ENCODE assay signal across 16 mouse cellular contexts in the genomic region with DNA sequence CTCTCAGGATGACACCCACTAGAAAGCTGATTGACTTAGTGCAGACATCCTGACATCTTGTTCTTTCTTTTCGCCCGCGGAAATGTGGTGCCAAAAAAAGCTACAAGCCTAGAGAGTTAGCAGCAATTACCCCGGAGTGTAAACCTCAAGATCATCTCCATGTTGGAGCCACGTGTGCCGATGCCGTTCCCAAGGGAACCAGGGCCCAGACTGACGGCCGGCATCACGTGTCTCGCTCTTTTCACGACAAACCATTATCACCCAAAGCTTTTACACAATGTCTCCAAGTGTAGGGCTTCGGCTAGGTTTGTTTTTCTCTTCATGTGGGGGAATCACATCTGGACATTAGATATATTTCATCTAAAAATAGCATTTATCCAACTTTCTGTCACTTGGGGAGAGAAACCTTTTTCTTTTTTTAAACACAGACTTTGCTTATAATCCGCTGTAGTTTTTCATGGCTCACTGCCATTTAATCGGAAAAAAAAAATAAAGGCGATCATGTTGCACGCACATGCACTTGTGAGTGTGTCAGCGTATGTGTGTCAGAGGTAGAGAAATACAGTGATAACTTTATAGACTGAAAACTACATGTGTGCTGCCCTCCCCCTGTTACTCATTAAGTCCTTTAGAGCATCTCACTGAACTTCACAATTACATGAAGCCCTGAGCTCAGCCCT. TPM values are rescaled to one million over a fixed set of nuclear protein-coding genes. Genes with fewer than 3 reads are reported as not detected.
A peak's percentile ranks its signal among the peaks of the same experiment; 100 is the strongest.
DNase-seq lines count a peak whose midpoint lies in the region; ATAC-seq and TF ChIP-seq lines count a peak whose summit lies in the region.
"Had no signal": no experiment of that assay in that cellular context is flagged by ENCODE, and none has a peak within 500 bp of the region (broad histone marks: within the 10 kb centered on the region; RNA-seq: fewer than 3 reads in every experiment).

No protein-coding gene starts in this region.

- TF ChIP-seq CTCF in midbrain, postnatal 0 days (IDR thresholded peaks at IDR 0.05) = no peak

- ATAC-seq in hindbrain, embryonic 15.5 days (ENCODE audit: low FRiP score, low read depth) = no peak
- no peak for ATAC-seq in midbrain, embryonic 16.5 days
- ATAC-seq in midbrain, postnatal 0 days (ENCODE audit: low FRiP score) = no peak
- no peak for ATAC-seq in heart, embryonic 14.5 days (ENCODE audit: insufficient number of reproducible peaks, insufficient read depth, low FRiP score, low read depth)
- no peak for ATAC-seq in stomach, embryonic 16.5 days (ENCODE audit: insufficient read depth, low FRiP score)

- H3K9me3 ChIP-seq in hindbrain, embryonic 15.5 days = no peaks in the 10 kb centered on the region
- H3K9me3 ChIP-seq in hindbrain, embryonic 10.5 days = no peaks in the 10 kb centered on the region
- H3K9me3 ChIP-seq in midbrain, embryonic 16.5 days (replicated peaks; ENCODE audit: control insufficient read depth, low read length, poor library complexity, severe bottlenecking) = no peaks in the 10 kb centered on the region
- no peaks in the 10 kb centered on the region for H3K9me3 ChIP-seq in midbrain, postnatal 0 days (ENCODE audit: low read length)
- no peaks in the 10 kb centered on the region for H3K9me3 ChIP-seq in heart, embryonic 14.5 days (ENCODE audit: control insufficient read depth, low read length)
- no peaks in the 10 kb centered on the region for H3K9me3 ChIP-seq in stomach, embryonic 16.5 days (replicated peaks; ENCODE audit: control insufficient read depth, low read length)
- H3K9me3 ChIP-seq: G1E; neural tube, embryonic 15.5 days had no signal

- H3K4me2 ChIP-seq in hindbrain, embryonic 15.5 days = 0 out of 2 replicates have a peak overlapping the region, but pooled peaks have one; percentile 11
- peak overlapping the region; percentile 16; the same call in 1 of the 2 replicates for H3K4me2 ChIP-seq in midbrain, embryonic 16.5 days (ENCODE audit: low read length)
- no peak overlapping the region for H3K4me2 ChIP-seq in midbrain, postnatal 0 days (ENCODE audit: low read depth, low read length, poor library complexity, severe bottlenecking)
- H3K4me2 ChIP-seq in heart, embryonic 14.5 days (ENCODE audit: low read length) = peak overlapping the region; percentile 48
- H3K4me2 ChIP-seq in stomach, embryonic 16.5 days (ENCODE audit: low read depth, low read length) = peak overlapping the region; percentile 34
- H3K4me2 ChIP-seq: neural tube, embryonic 15.5 days had no signal

- no peak overlapping the region for H3K9ac ChIP-seq in hindbrain, embryonic 15.5 days
- H3K9ac ChIP-seq in midbrain, embryonic 16.5 days (ENCODE audit: low read depth, low read length) = no peak overlapping the region
- no peak overlapping the region for H3K9ac ChIP-seq in midbrain, postnatal 0 days (replicated peaks; ENCODE audit: low read length, poor library complexity, severe bottlenecking)
- H3K9ac ChIP-seq in heart, embryonic 14.5 days (ENCODE audit: low read length) = 0 out of 2 replicates have a peak overlapping the region, but pooled peaks have one; percentile 17
- no peak overlapping the region for H3K9ac ChIP-seq in stomach, embryonic 16.5 days (ENCODE audit: low read length)
- H3K9ac ChIP-seq: neural tube, embryonic 15.5 days had no signal

- H3K27me3 ChIP-seq in hindbrain, embryonic 15.5 days = no peaks in the 10 kb centered on the region
- peaks cover 14% of the 10 kb centered on the region for H3K27me3 ChIP-seq in hindbrain, embryonic 10.5 days (ENCODE audit: insufficient read depth, poor library complexity, severe bottlenecking)
- peaks cover 4% of the 10 kb centered on the region; the same call in 1 of the 2 replicates for H3K27me3 ChIP-seq in midbrain, embryonic 16.5 days (ENCODE audit: control insufficient read depth, insufficient read depth, low read depth, low read length)
- H3K27me3 ChIP-seq in midbrain, postnatal 0 days (ENCODE audit: insufficient read depth, low read length) = no peaks in the 10 kb centered on the region
- no peaks in the 10 kb centered on the region for H3K27me3 ChIP-seq in heart, embryonic 14.5 days (ENCODE audit: control insufficient read depth, insufficient read depth, low read length)
- H3K27me3 ChIP-seq in stomach, embryonic 16.5 days (ENCODE audit: control insufficient read depth, insufficient read depth, low read length) = no peaks in the 10 kb centered on the region
- H3K27me3 ChIP-seq: neural tube, embryonic 15.5 days had no signal

- WGBS in hindbrain, embryonic 15.5 days = 70% methylated on average over 18 of the region's 18 CpGs
- 75% methylated on average over 18 of the region's 18 CpGs for WGBS in hindbrain, embryonic 10.5 days
- WGBS in midbrain, embryonic 16.5 days = 60% methylated on average over 18 of the region's 18 CpGs
- 62% methylated on average over 18 of the region's 18 CpGs for WGBS in midbrain, postnatal 0 days
- WGBS in heart, embryonic 14.5 days = 31% methylated on average over 18 of the region's 18 CpGs
- WGBS in stomach, embryonic 16.5 days = 48% methylated on average over 18 of the region's 18 CpGs

- H3K4me3 ChIP-seq in hindbrain, embryonic 15.5 days = no peak overlapping the region
- no peak overlapping the region for H3K4me3 ChIP-seq in hindbrain, embryonic 10.5 days
- no peak overlapping the region for H3K4me3 ChIP-seq in midbrain, embryonic 16.5 days (ENCODE audit: low read depth, low read length)
- H3K4me3 ChIP-seq in midbrain, postnatal 0 days (ENCODE audit: low read depth, low read length) = no peak overlapping the region
- H3K4me3 ChIP-seq in heart, embryonic 14.5 days (ENCODE audit: control insufficient read depth in 1 of 2, insufficient read depth in 1 of 2, low read depth in 1 of 2, low read length in 2 of 2) = peak overlapping the region in 1 of 2 experiments; percentile 2; a peak in 1 of 4 replicates
- H3K4me3 ChIP-seq in stomach, embryonic 16.5 days (replicated peaks; ENCODE audit: low read length) = no peak overlapping the region
- H3K4me3 ChIP-seq: neural tube, embryonic 15.5 days had no signal

- H3K27ac ChIP-seq in hindbrain, embryonic 15.5 days (replicated peaks) = no peak overlapping the region
- no peak overlapping the region for H3K27ac ChIP-seq in hindbrain, embryonic 10.5 days
- no peak overlapping the region for H3K27ac ChIP-seq in midbrain, embryonic 16.5 days (ENCODE audit: low read length)
- H3K27ac ChIP-seq in midbrain, postnatal 0 days (ENCODE audit: low read depth, low read length) = no peak overlapping the region
- peak overlapping the region; percentile 54 to 73 for H3K27ac ChIP-seq in heart, embryonic 14.5 days (replicated peaks in 1 of 2; ENCODE audit: control insufficient read depth in 1 of 2, insufficient read depth in 1 of 2, low read depth in 2 of 2, low read length in 2 of 2)
- H3K27ac ChIP-seq in stomach, embryonic 16.5 days (ENCODE audit: low read length) = no peak overlapping the region
- H3K27ac ChIP-seq: macrophage; neural tube, embryonic 15.5 days had no signal

- DNase-seq in hindbrain, embryonic 10.5 days (ENCODE audit: low spot score) = no peak
- no peak for DNase-seq in midbrain, postnatal 0 days (ENCODE audit: low spot score)
- DNase-seq in thymus, postnatal 36 days = no peak
- DNase-seq: adrenal gland, postnatal 36 days; cerebellum, postnatal 36 days; kidney, adult 8-10 months had no signal

- H3K4me1 ChIP-seq in hindbrain, embryonic 15.5 days (replicated peaks) = peaks cover 14% of the 10 kb centered on the region; the same call in 1 of the 2 replicates
- peaks cover 43% of the 10 kb centered on the region for H3K4me1 ChIP-seq in hindbrain, embryonic 10.5 days (replicated peaks)
- peaks cover 4% of the 10 kb centered on the region; the same call in 1 of the 2 replicates for H3K4me1 ChIP-seq in midbrain, embryonic 16.5 days (ENCODE audit: control insufficient read depth, insufficient read depth, low read length)
- H3K4me1 ChIP-seq in midbrain, postnatal 0 days (ENCODE audit: insufficient read depth, low read length) = no peaks in the 10 kb centered on the region
- peaks cover 28 to 36% of the 10 kb centered on the region in 2 experiments for H3K4me1 ChIP-seq in heart, embryonic 14.5 days (ENCODE audit: control insufficient read depth in 2 of 2, insufficient read depth in 2 of 2, low read length in 2 of 2)
- H3K4me1 ChIP-seq in stomach, embryonic 16.5 days (ENCODE audit: control insufficient read depth, insufficient read depth, low read length) = peaks cover 9% of the 10 kb centered on the region; the same call in 1 of the 2 replicates

- no peaks in the 10 kb centered on the region for H3K36me3 ChIP-seq in hindbrain, embryonic 15.5 days
- H3K36me3 ChIP-seq in hindbrain, embryonic 10.5 days = no peaks in the 10 kb centered on the region
- H3K36me3 ChIP-seq in midbrain, embryonic 16.5 days (ENCODE audit: control insufficient read depth, insufficient read depth, low read length) = no peaks in the 10 kb centered on the region
- no peaks in the 10 kb centered on the region for H3K36me3 ChIP-seq in midbrain, postnatal 0 days (ENCODE audit: insufficient read depth, low read length)
- H3K36me3 ChIP-seq in heart, embryonic 14.5 days (ENCODE audit: control insufficient read depth, insufficient read depth, low read length) = no peaks in the 10 kb centered on the region
- H3K36me3 ChIP-seq in stomach, embryonic 16.5 days (ENCODE audit: control insufficient read depth, insufficient read depth, low read length) = no peaks in the 10 kb centered on the region
- H3K36me3 ChIP-seq: G1E; neural tube, embryonic 15.5 days had no signal

RNA-seq across cellular contexts. Expression of gene March10, which starts 39.2 kb away (rescaled TPM):
- polyA plus RNA-seq in hindbrain, embryonic 15.5 days (2015; fragmentation: Nextera tagmentation; extraction: Ambion mirVana) = 0.32 and 0.46 TPM in 2 replicates
- 0.39 and 0.41 TPM in 2 replicates for polyA plus RNA-seq in hindbrain, embryonic 10.5 days (2016; fragmentation: Nextera tagmentation; extraction: Ambion mirVana)
- polyA plus RNA-seq in midbrain, embryonic 16.5 days (2015; fragmentation: Nextera tagmentation; extraction: Ambion mirVana) = 0.45 and 0.73 TPM in 2 replicates
- 0.57 and 0.77 TPM in 2 replicates for total RNA-seq in midbrain, postnatal 0 days (2014; rRNA removed)
- 0.69 and 0.94 TPM in 2 replicates for polyA plus RNA-seq in midbrain, postnatal 0 days (2015; fragmentation: Nextera tagmentation; extraction: Ambion mirVana)
- polyA plus RNA-seq in heart, embryonic 14.5 days (2014; fragmentation: Nextera tagmentation; extraction: Ambion mirVana) = 0.28 TPM in 1 of 2 replicates, not detected in the other
- not detected in 2 replicates for polyA plus RNA-seq in stomach, embryonic 16.5 days (2015; fragmentation: Nextera tagmentation; extraction: Ambion mirVana)
- total RNA-seq: adrenal gland, postnatal 36 days; gastrocnemius, postnatal 36 days had no signal
- polyA plus RNA-seq: G1E; macrophage; spleen, adult 2 months; urinary bladder, adult 2 months had no signal

Comparison
In these comparisons a context has a peak if more than half of its experiments do, and no peak if none do; other contexts are left out.
1. H3K27ac ChIP-seq: peak in heart, embryonic 14.5 days (2 of 2); none in hindbrain, embryonic 15.5 days (single experiment), hindbrain, embryonic 10.5 days (single experiment), midbrain, embryonic 16.5 days (single experiment), midbrain, postnatal 0 days (single experiment) and stomach, embryonic 16.5 days (single experiment).